14 mouse cellular contexts compared by ENCODE assay signal in the genomic region with DNA sequence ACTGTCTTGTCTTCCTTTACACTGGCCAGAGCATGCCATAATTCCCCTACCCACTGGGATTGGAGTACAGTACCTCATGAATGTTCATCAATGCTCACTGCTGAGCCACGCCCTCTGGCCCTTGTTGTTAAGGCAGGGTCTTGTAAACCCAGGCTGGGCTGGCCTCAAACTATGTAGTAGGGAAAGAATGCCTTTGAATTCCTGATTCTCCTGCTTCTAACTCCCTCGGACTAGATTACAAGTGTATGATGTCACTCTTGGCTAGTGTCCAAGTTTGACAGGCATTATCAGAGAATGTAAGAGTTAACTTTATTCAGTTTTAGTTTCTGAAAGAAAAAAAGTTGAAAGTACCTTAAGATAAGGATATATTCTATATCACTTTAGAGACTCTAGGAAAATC. TPM values are rescaled to one million over a fixed set of nuclear protein-coding genes. Genes with fewer than 3 reads are reported as not detected.
A peak's percentile ranks its signal among the peaks of the same experiment; 100 is the strongest.
DNase-seq lines count a peak whose midpoint lies in the region; ATAC-seq and TF ChIP-seq lines count a peak whose summit lies in the region.
"Had no signal": no experiment of that assay in that cellular context is flagged by ENCODE, and none has a peak within 500 bp of the region (broad histone marks: within the 10 kb centered on the region; RNA-seq: fewer than 3 reads in every experiment).

No protein-coding gene starts in this region.

- 0 out of 2 replicates have a peak overlapping the region, but pooled peaks have one; percentile 20 for H3K27ac ChIP-seq in gastrocnemius, adult 2 months
- no peak overlapping the region for H3K27ac ChIP-seq in limb, embryonic 13.5 days
- no peak overlapping the region for H3K27ac ChIP-seq in limb, embryonic 10.5 days
- H3K27ac ChIP-seq in MEL (ENCODE audit: control insufficient read depth, low read depth, low read length), result peak overlapping the region; percentile 61
- H3K27ac ChIP-seq in embryonic facial prominence, embryonic 14.5 days (replicated peaks; ENCODE audit: low read depth, low read length), result no peak overlapping the region
- H3K27ac ChIP-seq: stomach, postnatal 0 days had no signal

- H3K36me3 ChIP-seq in limb, embryonic 13.5 days, result peaks cover 52% of the 10 kb centered on the region
- peaks cover 54% of the 10 kb centered on the region for H3K36me3 ChIP-seq in limb, embryonic 10.5 days
- peaks cover 0 to 21% of the 10 kb centered on the region in 2 experiments; a peak in 3 of 4 replicates for H3K36me3 ChIP-seq in MEL (ENCODE audit: control insufficient read depth in 1 of 2, insufficient read depth in 2 of 2, low read length in 2 of 2)
- H3K36me3 ChIP-seq in embryonic facial prominence, embryonic 14.5 days (ENCODE audit: control insufficient read depth, insufficient read depth, low read length), result peaks cover 48% of the 10 kb centered on the region

- no peak overlapping the region; the same call in 1 of the 2 replicates for H3K9ac ChIP-seq in limb, embryonic 13.5 days
- H3K9ac ChIP-seq in MEL (ENCODE audit: control insufficient read depth, low read depth, low read length, poor library complexity, severe bottlenecking), result no peak overlapping the region
- no peak overlapping the region for H3K9ac ChIP-seq in embryonic facial prominence, embryonic 14.5 days (ENCODE audit: low read depth, low read length)

- H3K4me3 ChIP-seq in gastrocnemius, adult 2 months, result peak overlapping the region; percentile 83; the same call in 1 of the 2 replicates
- H3K4me3 ChIP-seq in limb, embryonic 13.5 days, result no peak overlapping the region
- H3K4me3 ChIP-seq in limb, embryonic 10.5 days, result no peak overlapping the region
- H3K4me3 ChIP-seq in MEL (ENCODE audit: control insufficient read depth in 1 of 2, insufficient read depth in 1 of 2, low read depth in 2 of 2, low read length in 2 of 2), result no peak overlapping the region
- no peak overlapping the region for H3K4me3 ChIP-seq in embryonic facial prominence, embryonic 14.5 days (ENCODE audit: low read depth, low read length)

- TF ChIP-seq CTCF in gastrocnemius, adult 2 months (IDR thresholded peaks at IDR 0.05), result no peak
- no peak for TF ChIP-seq CTCF in MEL (IDR thresholded peaks at IDR 0.05 in 2 of 3, conservative IDR thresholded peaks at IDR 0.05 in 1 of 3; ENCODE audit: control insufficient read depth in 1 of 3, insufficient read depth in 1 of 3, low read depth in 2 of 3, low read length in 3 of 3, poor library complexity in 1 of 3, severe bottlenecking in 1 of 3)

- H3K4me2 ChIP-seq in limb, embryonic 13.5 days (replicated peaks), result peak overlapping the region; percentile 91; the same call in 1 of the 2 replicates
- H3K4me2 ChIP-seq in embryonic facial prominence, embryonic 14.5 days (ENCODE audit: low read depth, low read length), result no peak overlapping the region

- H3K9me3 ChIP-seq in limb, embryonic 13.5 days, result no peaks in the 10 kb centered on the region
- H3K9me3 ChIP-seq in limb, embryonic 10.5 days (replicated peaks), result no peaks in the 10 kb centered on the region
- no peaks in the 10 kb centered on the region for H3K9me3 ChIP-seq in MEL (replicated peaks; ENCODE audit: insufficient read depth, low read length)
- H3K9me3 ChIP-seq in embryonic facial prominence, embryonic 14.5 days (ENCODE audit: control insufficient read depth, low read length), result no peaks in the 10 kb centered on the region

- TF ChIP-seq POLR2A in MEL (IDR thresholded peaks at IDR 0.05; ENCODE audit: control insufficient read depth in 1 of 2, insufficient read depth in 1 of 2, low read depth in 1 of 2, low read length in 2 of 2, poor library complexity in 1 of 2), result no peak

- TF ChIP-seq EP300 in MEL (IDR thresholded peaks at IDR 0.05; ENCODE audit: low read depth in 1 of 2, low read length in 2 of 2), result no peak

- TF ChIP-seq RAD21 in MEL (IDR thresholded peaks at IDR 0.05; ENCODE audit: low read depth, low read length), result no peak

- H3K27me3 ChIP-seq in limb, embryonic 13.5 days, result no peaks in the 10 kb centered on the region
- H3K27me3 ChIP-seq in limb, embryonic 10.5 days (ENCODE audit: low read depth, poor library complexity, severe bottlenecking), result no peaks in the 10 kb centered on the region
- no peaks in the 10 kb centered on the region for H3K27me3 ChIP-seq in MEL (ENCODE audit: control insufficient read depth in 1 of 2, insufficient read depth in 2 of 2, low read length in 2 of 2)
- no peaks in the 10 kb centered on the region for H3K27me3 ChIP-seq in embryonic facial prominence, embryonic 14.5 days (replicated peaks; ENCODE audit: control insufficient read depth, insufficient read depth, low read length)

- peaks cover 35% of the 10 kb centered on the region for H3K4me1 ChIP-seq in limb, embryonic 13.5 days
- H3K4me1 ChIP-seq in limb, embryonic 10.5 days, result peaks cover 30% of the 10 kb centered on the region
- H3K4me1 ChIP-seq in MEL (ENCODE audit: control insufficient read depth in 1 of 2, insufficient read depth in 2 of 2, low read length in 2 of 2), result peaks cover 13 to 27% of the 10 kb centered on the region in 2 experiments
- peaks cover 24% of the 10 kb centered on the region for H3K4me1 ChIP-seq in embryonic facial prominence, embryonic 14.5 days (ENCODE audit: control insufficient read depth, insufficient read depth, low read length)

- ATAC-seq in limb, embryonic 13.5 days (ENCODE audit: low FRiP score, low read depth), result no peak
- no peak for ATAC-seq in embryonic facial prominence, embryonic 14.5 days (ENCODE audit: low read depth)

- H3K79me2 ChIP-seq in MEL (ENCODE audit: control insufficient read depth, insufficient read depth, low read length, poor library complexity), result peaks cover 29% of the 10 kb centered on the region

- 59% methylated on average over 2 of the region's 2 CpGs for WGBS in limb, embryonic 13.5 days
- 88% methylated on average over 2 of the region's 2 CpGs for WGBS in limb, embryonic 10.5 days
- 53% methylated on average over 2 of the region's 2 CpGs for WGBS in embryonic facial prominence, embryonic 14.5 days

- DNase-seq in gastrocnemius, adult 2 months, result no peak
- no peak for DNase-seq in gastrocnemius, postnatal 4 days (ENCODE audit: low spot score in 2 of 2)
- DNase-seq in limb, embryonic 10.5 days (ENCODE audit: low spot score), result no peak
- DNase-seq in MEL (ENCODE audit: low read depth, low spot score), result peak; percentile 55
- DNase-seq in embryonic facial prominence, embryonic 14.5 days (ENCODE audit: low spot score), result peak; percentile 49
- DNase-seq in spleen, postnatal 4 days (ENCODE audit: low spot score in 2 of 2), result no peak
- DNase-seq in testis, postnatal 10 days (ENCODE audit: low spot score), result no peak
- DNase-seq: kidney, adult 9 months; layer of hippocampus, postnatal 36 days; lung, adult 18-20 months; right cerebral cortex, postnatal 25 days had no signal

- intact Hi-C loops in gastrocnemius, adult 2 months (cut with DNase I), result loop anchor here (5.0 kb wide), 1 partner anchor 93 kb away; a partner anchor contains a TSS

RNA-seq across cellular contexts. Expression of a gene that starts 1.7 kb away (rescaled TPM):
- total RNA-seq in gastrocnemius, adult 2 months (2021), result 10 to 100 TPM; 52.3 to 62.4 TPM
- total RNA-seq in gastrocnemius, postnatal 4 days (2021), result 100 to 1,000 TPM; 137 to 140 TPM
- 60.4 and 63.6 TPM in 2 replicates for polyA plus RNA-seq in limb, embryonic 13.5 days (2015; fragmentation: Nextera tagmentation; extraction: Ambion mirVana)
- 46.8 and 51.1 TPM in 2 replicates for polyA plus RNA-seq in limb, embryonic 10.5 days (2016; fragmentation: Nextera tagmentation; extraction: Ambion mirVana)
- total RNA-seq in MEL (2012; rRNA removed), result 106 and 112 TPM in 2 replicates
- polyA plus RNA-seq in MEL (2012; ENCODE audit: insufficient read depth in 1 of 2, insufficient read length in 2 of 2, low read depth in 1 of 2, low replicate concordance in 2 of 2, missing spikeins in 1 of 2), result 100 to 1,000 TPM in 1 of 2 experiments, 10 to 100 TPM in 1; 22.9 to 146 TPM
- polyA plus RNA-seq in embryonic facial prominence, embryonic 14.5 days (2014; fragmentation: Nextera tagmentation; extraction: Ambion mirVana), result 67.8 and 70.2 TPM in 2 replicates

RNA-seq across cellular contexts. Expression of a gene that starts 2.1 kb away (rescaled TPM):
- 10 to 100 TPM; 40.3 to 47.4 TPM for total RNA-seq in gastrocnemius, adult 2 months (2021)
- 10 to 100 TPM; 51.9 to 55.1 TPM for total RNA-seq in gastrocnemius, postnatal 4 days (2021)
- 58.7 and 60.0 TPM in 2 replicates for polyA plus RNA-seq in limb, embryonic 13.5 days (2015; fragmentation: Nextera tagmentation; extraction: Ambion mirVana)
- 27.3 and 40.5 TPM in 2 replicates for polyA plus RNA-seq in limb, embryonic 10.5 days (2016; fragmentation: Nextera tagmentation; extraction: Ambion mirVana)
- total RNA-seq in MEL (2012; rRNA removed), result 14.9 and 17.1 TPM in 2 replicates
- 10 to 100 TPM in 1 of 2 experiments, not detected in 1; 21.3 TPM for polyA plus RNA-seq in MEL (2012; ENCODE audit: insufficient read depth in 1 of 2, insufficient read length in 2 of 2, low read depth in 1 of 2, low replicate concordance in 2 of 2, missing spikeins in 1 of 2)
- 79.6 and 83.0 TPM in 2 replicates for polyA plus RNA-seq in embryonic facial prominence, embryonic 14.5 days (2014; fragmentation: Nextera tagmentation; extraction: Ambion mirVana)

RNA-seq across cellular contexts. Expression of a gene that starts 14.3 kb away (rescaled TPM):
- 10 to 100 TPM; 20.0 to 24.3 TPM for total RNA-seq in gastrocnemius, adult 2 months (2021)
- total RNA-seq in gastrocnemius, postnatal 4 days (2021), result 10 to 100 TPM; 37.1 to 41.3 TPM
- 35.0 and 38.5 TPM in 2 replicates for polyA plus RNA-seq in limb, embryonic 13.5 days (2015; fragmentation: Nextera tagmentation; extraction: Ambion mirVana)
- polyA plus RNA-seq in limb, embryonic 10.5 days (2016; fragmentation: Nextera tagmentation; extraction: Ambion mirVana), result 22.7 and 30.0 TPM in 2 replicates
- 14.3 and 17.1 TPM in 2 replicates for total RNA-seq in MEL (2012; rRNA removed)
- polyA plus RNA-seq in MEL (2012; ENCODE audit: insufficient read depth in 1 of 2, insufficient read length in 2 of 2, low read depth in 1 of 2, low replicate concordance in 2 of 2, missing spikeins in 1 of 2), result 10 to 100 TPM in 1 of 2 experiments, not detected in 1; 47.6 TPM
- 25.1 and 25.7 TPM in 2 replicates for polyA plus RNA-seq in embryonic facial prominence, embryonic 14.5 days (2014; fragmentation: Nextera tagmentation; extraction: Ambion mirVana)

RNA-seq across cellular contexts. Expression of a gene that starts 14.4 kb away (rescaled TPM):
- total RNA-seq in gastrocnemius, adult 2 months (2021), result 1 to 10 TPM; 4.8 to 5.5 TPM
- 10 to 100 TPM; 11.5 to 12.0 TPM for total RNA-seq in gastrocnemius, postnatal 4 days (2021)
- 26.9 and 27.0 TPM in 2 replicates for polyA plus RNA-seq in limb, embryonic 13.5 days (2015; fragmentation: Nextera tagmentation; extraction: Ambion mirVana)
- polyA plus RNA-seq in limb, embryonic 10.5 days (2016; fragmentation: Nextera tagmentation; extraction: Ambion mirVana), result 24.3 and 29.2 TPM in 2 replicates
- 5.7 and 6.2 TPM in 2 replicates for total RNA-seq in MEL (2012; rRNA removed)
- polyA plus RNA-seq in MEL (2012; ENCODE audit: insufficient read depth in 1 of 2, insufficient read length in 2 of 2, low read depth in 1 of 2, low replicate concordance in 2 of 2, missing spikeins in 1 of 2), result 10 to 100 TPM in 1 of 2 experiments, not detected in 1; 24.9 TPM
- polyA plus RNA-seq in embryonic facial prominence, embryonic 14.5 days (2014; fragmentation: Nextera tagmentation; extraction: Ambion mirVana), result 15.1 and 19.1 TPM in 2 replicates

RNA-seq across cellular contexts. Expression of a gene that starts 20.1 kb away (rescaled TPM):
- total RNA-seq in gastrocnemius, adult 2 months (2021), result under 1 TPM in 1 of 2 experiments, not detected in 1; 0.45 TPM
- not detected for total RNA-seq in gastrocnemius, postnatal 4 days (2021)
- polyA plus RNA-seq in limb, embryonic 13.5 days (2015; fragmentation: Nextera tagmentation; extraction: Ambion mirVana), result 1.4 and 2.2 TPM in 2 replicates
- polyA plus RNA-seq in limb, embryonic 10.5 days (2016; fragmentation: Nextera tagmentation; extraction: Ambion mirVana), result 0.44 TPM in 1 of 2 replicates, not detected in the other
- 0.73 and 1.0 TPM in 2 replicates for total RNA-seq in MEL (2012; rRNA removed)
- polyA plus RNA-seq in MEL (2012; ENCODE audit: insufficient read depth in 1 of 2, insufficient read length in 2 of 2, low read depth in 1 of 2, low replicate concordance in 2 of 2, missing spikeins in 1 of 2), result 1 to 10 TPM in 1 of 2 experiments, not detected in 1; 2.5 TPM
- polyA plus RNA-seq in embryonic facial prominence, embryonic 14.5 days (2014; fragmentation: Nextera tagmentation; extraction: Ambion mirVana), result 1.3 and 1.5 TPM in 2 replicates
- total RNA-seq: common myeloid progenitor, adult 5-6 weeks; layer of hippocampus, postnatal 36 days had no signal

Comparison
In these comparisons a context has a peak if more than half of its experiments do, and no peak if none do; other contexts are left out.
1. DNase-seq: peak in MEL (single experiment) and embryonic facial prominence, embryonic 14.5 days (single experiment); none in gastrocnemius, adult 2 months (single experiment), gastrocnemius, postnatal 4 days (0 of 2), limb, embryonic 10.5 days (single experiment), spleen, postnatal 4 days (0 of 2) and testis, postnatal 10 days (single experiment).
2. H3K27ac ChIP-seq: peak in gastrocnemius, adult 2 months (single experiment) and MEL (single experiment); none in limb, embryonic 13.5 days (single experiment), limb, embryonic 10.5 days (single experiment) and embryonic facial prominence, embryonic 14.5 days (single experiment).